Mouse (Mus musculus): ENCODE results near the gene Gna12. TPM values are rescaled to one million over a fixed set of nuclear protein-coding genes. Genes with fewer than 3 reads are reported as not detected.

Gna12 gene
- polyA plus RNA-seq, 1 experiment from 2014 or later = 43.8 TPM

- Histone ChIP-seq H3K4me2 (no peak overlapping the region), H3K9ac (replicated peaks) (no peak overlapping the region), H3K4me3 (replicated peaks) (no peak overlapping the region), H3K36me3 (no peaks in the 10 kb centered on the region), H3K9me3 (replicated peaks) (no peaks in the 10 kb centered on the region), H3K4me1 (peaks cover 40% of the 10 kb centered on the region), H3K27me3 (replicated peaks) (no peaks in the 10 kb centered on the region), H3K27ac (replicated peaks) (no peak overlapping the region)
- no peak for ATAC-seq (ENCODE audit: low FRiP score)
- WGBS = 74% methylated on average over 4 of the region's 4 CpGs
Measured at GRCm38 (mm10) chr5:140812699-140813098, 17.5 kb downstream of the Gna12 start.

GRCm38 (mm10) chr5:140812063-140812462, 18.2 kb downstream of the Gna12 start:
- H3K36me3 ChIP-seq = no peaks in the 10 kb centered on the region
- H3K9ac ChIP-seq (replicated peaks) = no peak overlapping the region
- no peaks in the 10 kb centered on the region for H3K9me3 ChIP-seq (replicated peaks)
- H3K4me2 ChIP-seq = no peak overlapping the region
- no peaks in the 10 kb centered on the region for H3K27me3 ChIP-seq (replicated peaks)
- no peak for ATAC-seq (ENCODE audit: low FRiP score)
- peaks cover 40% of the 10 kb centered on the region for H3K4me1 ChIP-seq
- no peak overlapping the region for H3K27ac ChIP-seq (replicated peaks)
- WGBS = 78% methylated on average over 5 of the region's 5 CpGs
- H3K4me3 ChIP-seq (replicated peaks) = no peak overlapping the region

- H3K4me1 ChIP-seq = peaks cover 40% of the 10 kb centered on the region
- 43% methylated on average over 2 of the region's 2 CpGs for WGBS
- H3K36me3 ChIP-seq = no peaks in the 10 kb centered on the region
- ATAC-seq (ENCODE audit: low FRiP score) = no peak
- H3K9me3 ChIP-seq (replicated peaks) = no peaks in the 10 kb centered on the region
- H3K4me2 ChIP-seq = no peak overlapping the region
- H3K27me3 ChIP-seq (replicated peaks) = no peaks in the 10 kb centered on the region
- H3K4me3 ChIP-seq (replicated peaks) = no peak overlapping the region
- no peak overlapping the region for H3K27ac ChIP-seq (replicated peaks)
- no peak overlapping the region for H3K9ac ChIP-seq (replicated peaks)
Measured at GRCm38 (mm10) chr5:140811390-140811789, 18.8 kb downstream of the Gna12 start.

GRCm38 (mm10) chr5:140806939-140807338, 23.3 kb downstream of the Gna12 start:
- Histone ChIP-seq H3K27ac (replicated peaks) (peak overlapping the region; percentile 30; the same call in 1 of the 2 replicates), H3K4me2 (no peak overlapping the region), H3K9me3 (replicated peaks) (no peaks in the 10 kb centered on the region), H3K4me1 (peaks cover 36% of the 10 kb centered on the region), H3K27me3 (replicated peaks) (no peaks in the 10 kb centered on the region), H3K9ac (replicated peaks) (no peak overlapping the region), H3K36me3 (no peaks in the 10 kb centered on the region), H3K4me3 (replicated peaks) (no peak overlapping the region)
- 70% methylated on average over 2 of the region's 2 CpGs for WGBS
- no peak for ATAC-seq (ENCODE audit: low FRiP score)

GRCm38 (mm10) chr5:140806252-140806651, 24.0 kb downstream of the Gna12 start:
- ATAC-seq (ENCODE audit: low FRiP score) = no peak
- Histone ChIP-seq H3K9me3 (replicated peaks) (no peaks in the 10 kb centered on the region), H3K36me3 (no peaks in the 10 kb centered on the region), H3K27ac (replicated peaks) (no peak overlapping the region), H3K4me3 (replicated peaks) (no peak overlapping the region), H3K27me3 (replicated peaks) (no peaks in the 10 kb centered on the region), H3K4me2 (no peak overlapping the region), H3K9ac (replicated peaks) (no peak overlapping the region), H3K4me1 (peaks cover 39% of the 10 kb centered on the region)
- WGBS = 81% methylated on average over 2 of the region's 2 CpGs

GRCm38 (mm10) chr5:140801782-140802181, 28.4 kb downstream of the Gna12 start:
- ATAC-seq (ENCODE audit: low FRiP score) = no peak
- no peak overlapping the region for H3K27ac ChIP-seq (replicated peaks)
- H3K4me3 ChIP-seq (replicated peaks) = no peak overlapping the region
- H3K4me1 ChIP-seq = peaks cover 45% of the 10 kb centered on the region
- no peaks in the 10 kb centered on the region for H3K9me3 ChIP-seq (replicated peaks)
- H3K4me2 ChIP-seq = no peak overlapping the region
- WGBS = 67% methylated on average over 5 of the region's 5 CpGs
- no peaks in the 10 kb centered on the region for H3K27me3 ChIP-seq (replicated peaks)
- H3K9ac ChIP-seq (replicated peaks) = no peak overlapping the region
- H3K36me3 ChIP-seq = no peaks in the 10 kb centered on the region

GRCm38 (mm10) chr5:140800288-140800923, 29.8 kb downstream of the Gna12 start:
- H3K27me3 ChIP-seq (replicated peaks) = no peaks in the 10 kb centered on the region
- ATAC-seq (ENCODE audit: low FRiP score) = no peak
- no peak overlapping the region for H3K9ac ChIP-seq (replicated peaks)
- WGBS = 83% methylated on average over 6 of the region's 6 CpGs
- no peaks in the 10 kb centered on the region for H3K9me3 ChIP-seq (replicated peaks)
- H3K4me2 ChIP-seq = no peak overlapping the region
- H3K4me1 ChIP-seq = peaks cover 47% of the 10 kb centered on the region
- no peak overlapping the region for H3K4me3 ChIP-seq (replicated peaks)
- no peaks in the 10 kb centered on the region for H3K36me3 ChIP-seq
- H3K27ac ChIP-seq (replicated peaks) = no peak overlapping the region

- no peak overlapping the region for H3K9ac ChIP-seq (replicated peaks)
- no peak for ATAC-seq (ENCODE audit: low FRiP score)
- no peak overlapping the region for H3K4me2 ChIP-seq
- WGBS = 50% methylated on average over 2 of the region's 2 CpGs
- no peaks in the 10 kb centered on the region for H3K27me3 ChIP-seq (replicated peaks)
- no peaks in the 10 kb centered on the region for H3K36me3 ChIP-seq
- H3K9me3 ChIP-seq (replicated peaks) = no peaks in the 10 kb centered on the region
- peaks cover 50% of the 10 kb centered on the region for H3K4me1 ChIP-seq
- no peak overlapping the region for H3K4me3 ChIP-seq (replicated peaks)
- no peak overlapping the region for H3K27ac ChIP-seq (replicated peaks)
Measured at GRCm38 (mm10) chr5:140799190-140799589, 31.0 kb downstream of the Gna12 start.

- H3K27ac ChIP-seq (replicated peaks) = no peak overlapping the region
- ATAC-seq (ENCODE audit: low FRiP score) = no peak; the same call in 1 of the 2 replicates
- peaks cover 47% of the 10 kb centered on the region for H3K4me1 ChIP-seq
- no peak overlapping the region for H3K4me2 ChIP-seq
- H3K36me3 ChIP-seq = no peaks in the 10 kb centered on the region
- no peaks in the 10 kb centered on the region for H3K27me3 ChIP-seq (replicated peaks)
- 73% methylated on average over 5 of the region's 5 CpGs for WGBS
- no peak overlapping the region for H3K4me3 ChIP-seq (replicated peaks)
- no peak overlapping the region for H3K9ac ChIP-seq (replicated peaks)
- H3K9me3 ChIP-seq (replicated peaks) = no peaks in the 10 kb centered on the region
Measured at GRCm38 (mm10) chr5:140798775-140799174, 31.5 kb downstream of the Gna12 start.

- Histone ChIP-seq H3K4me3 (replicated peaks) (no peak overlapping the region), H3K27me3 (replicated peaks) (no peaks in the 10 kb centered on the region), H3K4me2 (no peak overlapping the region), H3K36me3 (no peaks in the 10 kb centered on the region), H3K9ac (replicated peaks) (no peak overlapping the region), H3K27ac (replicated peaks) (peak overlapping the region; percentile 49), H3K9me3 (replicated peaks) (no peaks in the 10 kb centered on the region), H3K4me1 (peaks cover 48% of the 10 kb centered on the region)
- 72% methylated on average over 7 of the region's 7 CpGs for WGBS
- ATAC-seq (ENCODE audit: low FRiP score) = no peak
Measured at GRCm38 (mm10) chr5:140798158-140798557, 32.1 kb downstream of the Gna12 start.

GRCm38 (mm10) chr5:140796051-140796450, 34.2 kb downstream of the Gna12 start:
- Histone ChIP-seq H3K36me3 (no peaks in the 10 kb centered on the region), H3K27ac (replicated peaks) (peak overlapping the region; percentile 37; the same call in 1 of the 2 replicates), H3K4me1 (peaks cover 58% of the 10 kb centered on the region), H3K9me3 (replicated peaks) (no peaks in the 10 kb centered on the region), H3K9ac (replicated peaks) (no peak overlapping the region), H3K4me2 (no peak overlapping the region), H3K27me3 (replicated peaks) (no peaks in the 10 kb centered on the region), H3K4me3 (replicated peaks) (no peak overlapping the region)
- WGBS = 65% methylated on average over 3 of the region's 3 CpGs
- ATAC-seq (ENCODE audit: low FRiP score) = no peak

- no peak for ATAC-seq (ENCODE audit: low FRiP score)
- Histone ChIP-seq H3K27me3 (replicated peaks) (no peaks in the 10 kb centered on the region), H3K4me1 (peaks cover 64% of the 10 kb centered on the region), H3K4me3 (replicated peaks) (no peak overlapping the region), H3K9ac (replicated peaks) (0 out of 2 replicates have a peak overlapping the region, but pooled peaks have one; percentile 23), H3K36me3 (no peaks in the 10 kb centered on the region), H3K4me2 (no peak overlapping the region), H3K27ac (replicated peaks) (peak overlapping the region; percentile 51), H3K9me3 (replicated peaks) (no peaks in the 10 kb centered on the region)
- WGBS = 67% methylated on average over 2 of the region's 2 CpGs
Measured at GRCm38 (mm10) chr5:140795176-140795575, 35.1 kb downstream of the Gna12 start.
